Mouse (Mus musculus): ENCODE data around the gene Olfml2a. TPM values are rescaled to one million over a fixed set of nuclear protein-coding genes. Genes with fewer than 3 reads are reported as not detected.

Olfml2a gene
- 10 to 100 TPM in 2 of 4 experiments, 1 to 10 TPM in 2; 6.9 to 18.9 (median 12.6) TPM for total RNA-seq (2022)

DNA sequence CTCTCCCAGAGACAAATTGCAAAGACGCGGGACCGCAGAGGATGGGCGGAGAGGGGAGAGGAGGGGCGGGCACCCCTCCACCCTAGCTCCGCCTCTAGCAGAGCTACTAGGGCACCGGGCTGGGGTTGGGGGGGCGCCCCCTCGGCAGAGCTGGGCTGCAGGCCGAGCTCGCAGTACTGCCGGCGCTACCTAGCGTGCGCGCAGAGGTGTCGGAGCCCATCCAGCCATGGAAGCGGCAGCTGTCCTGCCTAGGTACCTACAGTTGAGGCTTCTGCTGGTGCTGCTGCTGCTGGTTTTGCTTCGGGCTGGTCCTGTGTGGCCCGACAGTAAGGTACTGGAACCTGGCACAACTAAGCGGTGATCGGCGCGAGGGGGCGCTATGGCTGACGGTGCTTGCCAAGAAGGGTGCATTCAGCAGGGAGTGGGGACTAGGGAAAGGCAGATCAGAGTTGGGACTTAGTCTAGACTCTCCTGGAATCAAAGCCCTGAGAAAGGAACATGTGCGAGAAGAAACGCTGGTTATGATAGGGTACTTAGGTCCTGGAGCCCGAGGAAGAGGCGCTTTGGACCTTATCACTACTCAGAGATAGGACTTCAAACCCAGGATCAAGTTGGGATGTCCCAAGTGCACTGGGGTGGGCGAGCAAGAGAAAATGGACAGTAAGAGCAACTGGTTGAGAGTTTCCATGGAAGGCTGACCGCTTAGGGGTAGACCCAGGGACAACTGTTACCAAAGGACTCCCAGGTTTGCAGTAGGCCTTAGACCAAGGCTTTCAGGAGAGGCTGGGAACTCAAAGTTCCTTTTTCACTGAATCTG, at the start of gene Olfml2a:
Gene Olfml2a (plus strand): TSS at position 128 of the 817 bp plus-strand sequence.
- peak; percentile 77 for DNase-seq

DNA sequence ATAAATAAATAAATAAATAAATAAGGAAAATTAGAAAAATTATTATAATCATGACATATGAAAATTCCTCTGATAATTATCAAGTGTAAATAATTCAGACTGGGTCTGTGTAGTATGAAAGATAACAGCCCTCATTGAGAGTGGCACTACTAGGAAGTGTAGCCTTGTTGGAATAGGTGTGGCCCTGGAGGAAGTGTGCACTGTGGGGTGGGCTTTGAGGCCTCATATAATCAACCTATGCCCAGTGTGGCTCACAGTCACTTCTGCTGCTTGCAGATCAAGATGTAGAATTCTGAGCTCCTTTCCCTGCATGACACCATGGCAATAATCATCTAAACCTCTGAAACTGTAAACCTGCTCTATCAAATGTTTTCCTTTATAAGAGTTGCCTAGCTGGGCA, 28.9 kb upstream of the Olfml2a start:
- no peak for DNase-seq

DNA sequence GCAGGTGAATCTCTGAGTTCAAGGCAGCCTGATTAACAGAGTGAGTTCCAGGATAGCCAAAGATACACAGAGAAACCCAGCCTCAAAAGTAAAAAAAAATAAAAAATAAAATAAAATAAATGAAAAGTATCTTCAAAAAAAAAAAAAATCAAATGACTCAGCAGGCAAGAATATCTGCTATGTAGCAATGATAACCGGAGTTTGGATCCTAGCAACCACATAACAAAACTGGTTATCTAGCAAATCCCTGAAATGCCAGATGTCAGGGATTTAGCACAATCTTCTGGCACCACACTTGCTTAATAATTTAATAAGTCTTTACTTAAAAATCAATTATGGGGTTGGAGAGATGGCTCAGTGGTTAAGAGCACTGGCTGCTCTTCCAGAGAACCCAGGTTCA, 27.5 kb upstream of the Olfml2a start:
- no peak for DNase-seq

DNA sequence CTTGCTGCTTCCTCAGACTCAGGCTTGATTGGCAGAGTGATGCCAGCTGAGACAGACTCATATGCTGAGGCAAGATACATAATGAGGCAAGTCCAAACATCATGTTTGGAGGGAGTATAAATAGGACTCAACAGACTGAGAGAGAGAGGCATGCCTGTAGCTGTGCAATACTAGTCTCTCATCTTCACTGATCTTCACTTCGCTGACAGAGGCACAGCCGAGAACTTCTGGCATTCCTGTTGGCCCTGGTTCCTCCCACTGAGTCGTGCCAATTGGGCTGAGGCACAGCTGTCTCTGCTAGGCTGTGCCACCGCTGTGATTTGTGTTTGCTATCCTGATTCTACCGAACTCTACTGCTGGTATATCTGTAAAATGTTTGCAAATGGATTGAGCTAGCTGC, 25.7 kb upstream of the Olfml2a start:
- DNase-seq = no peak

DNA sequence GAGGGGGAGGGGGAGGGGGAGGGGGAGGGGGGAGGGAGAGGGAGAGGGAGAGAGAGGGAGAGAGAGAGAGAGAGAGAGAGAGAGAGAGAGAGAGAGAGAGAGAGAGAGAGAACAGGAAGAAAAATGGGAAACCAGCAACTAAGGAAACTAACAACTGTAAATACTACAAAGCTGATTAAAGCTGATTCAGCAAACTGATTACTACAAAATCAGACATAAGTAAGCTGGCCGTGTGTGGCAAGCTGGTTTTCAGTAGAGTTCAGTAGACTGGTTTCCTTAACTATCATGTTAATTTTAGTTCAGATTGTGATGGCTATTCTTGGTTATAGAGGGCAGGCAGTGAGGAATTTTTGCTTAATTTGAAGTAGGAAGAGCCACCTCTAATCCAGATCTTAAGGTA, 23.2 kb upstream of the Olfml2a start:
- no peak for DNase-seq

DNA sequence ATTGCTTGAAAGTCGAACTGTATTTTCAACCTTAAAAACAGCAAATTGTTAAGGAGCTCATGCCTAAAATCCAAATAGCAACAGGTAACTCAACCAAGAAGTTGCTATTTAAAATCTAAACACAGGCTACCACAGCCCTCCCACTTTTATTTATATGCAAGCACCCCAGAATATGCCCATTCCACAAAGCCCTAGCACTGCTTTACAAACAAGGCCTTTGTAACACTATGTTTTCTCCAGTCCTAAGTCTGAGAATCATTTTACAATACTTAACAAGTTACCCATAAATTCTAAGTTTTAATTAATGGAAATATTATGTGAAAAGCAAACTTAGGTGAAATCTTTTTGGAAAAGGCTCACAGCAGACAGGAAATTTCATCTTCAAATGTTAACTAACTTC, 17.3 kb upstream of the Olfml2a start:
- no peak for DNase-seq

DNA sequence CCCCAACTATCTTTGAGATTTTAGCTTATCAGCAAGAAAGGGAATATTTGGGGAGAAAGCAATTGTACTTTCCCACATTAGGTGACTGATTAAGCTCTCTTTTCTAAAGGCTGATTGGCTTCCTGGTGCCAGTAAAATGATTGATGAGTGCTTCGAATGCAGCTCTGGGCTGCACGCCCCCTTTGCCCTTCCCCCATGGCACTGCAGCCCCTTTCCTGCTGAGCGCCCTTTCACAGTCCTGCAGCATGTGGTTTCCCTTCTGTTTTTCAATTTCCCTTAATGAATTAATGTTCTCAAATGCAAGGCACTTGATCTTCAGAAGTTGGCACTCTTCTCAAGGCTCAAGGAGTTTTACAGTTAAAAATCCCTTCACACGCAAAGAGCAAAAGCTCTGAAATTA, 16.8 kb upstream of the Olfml2a start:
- no peak for DNase-seq

DNA sequence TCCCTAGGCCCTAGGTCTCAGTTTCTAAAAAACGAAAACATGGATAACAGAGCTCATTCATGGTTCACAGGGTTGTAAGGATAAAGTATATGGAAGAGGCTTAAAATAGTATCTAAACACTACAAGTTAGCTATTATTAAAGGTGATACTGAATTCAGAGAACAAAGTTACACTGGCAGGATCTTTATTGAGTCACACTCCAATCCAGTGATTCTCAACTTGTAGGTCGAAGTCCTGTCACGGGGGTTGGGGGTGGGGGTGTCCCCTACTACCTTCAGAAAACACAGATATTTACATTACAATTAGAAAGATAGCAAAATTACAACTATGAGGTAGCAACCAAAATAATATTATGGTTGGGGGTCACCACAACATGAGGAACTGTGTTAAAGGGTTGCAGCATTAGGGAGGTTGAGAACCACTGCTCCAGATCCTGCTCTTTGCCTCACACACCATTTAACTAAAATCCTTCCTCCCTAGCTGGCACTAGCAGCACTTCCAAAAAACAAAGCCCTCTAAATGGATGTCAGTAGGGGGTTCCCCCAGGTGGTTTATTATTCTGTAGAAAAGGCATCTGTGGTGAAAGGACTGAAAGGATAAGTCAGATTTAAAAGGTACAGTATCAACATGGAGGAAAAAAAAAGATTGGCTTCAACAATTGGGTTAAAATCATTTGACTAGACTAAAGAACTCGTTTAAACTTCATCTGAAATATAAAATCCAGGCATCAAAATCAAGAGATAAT, 14.7 kb upstream of the Olfml2a start:
- DNase-seq = no peak

DNA sequence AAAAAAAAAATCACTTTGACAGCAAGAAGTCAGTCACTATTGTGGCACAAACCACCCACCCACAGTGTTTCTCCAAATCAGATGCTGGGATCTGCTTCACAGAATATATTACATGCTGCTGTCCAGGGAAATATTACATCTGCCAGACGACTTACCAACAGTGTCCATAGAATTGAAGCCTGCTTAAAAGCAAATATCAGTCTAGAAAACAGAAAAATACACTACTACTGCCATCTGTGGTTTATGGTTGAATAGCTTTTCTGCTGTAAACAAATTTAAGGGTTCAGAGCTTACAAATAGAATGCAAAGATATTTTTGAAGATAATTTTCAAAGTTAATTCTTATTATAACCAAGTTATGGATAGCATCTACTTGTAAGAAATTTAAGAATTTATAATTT, 10.4 kb upstream of the Olfml2a start:
- DNase-seq = no peak

DNA sequence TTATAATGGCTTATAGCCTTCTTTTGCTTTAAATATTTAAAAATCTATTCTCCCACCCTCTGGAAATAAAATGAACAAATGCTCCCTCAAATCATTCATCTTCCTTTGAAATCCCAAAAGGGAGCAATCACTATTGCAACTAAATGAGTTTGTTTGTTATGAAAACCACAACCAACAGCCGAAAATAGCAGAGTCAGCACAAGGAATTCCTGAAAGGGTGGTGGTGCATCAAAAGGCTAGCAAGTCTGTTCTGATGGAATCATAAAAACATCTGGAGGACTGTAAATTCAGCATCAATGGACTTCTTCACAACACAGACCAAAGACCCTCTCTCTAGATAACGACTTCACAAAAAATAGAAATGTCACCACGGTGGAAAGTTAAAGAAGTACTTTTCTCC, 8.3 kb upstream of the Olfml2a start:
- DNase-seq = no peak

DNA sequence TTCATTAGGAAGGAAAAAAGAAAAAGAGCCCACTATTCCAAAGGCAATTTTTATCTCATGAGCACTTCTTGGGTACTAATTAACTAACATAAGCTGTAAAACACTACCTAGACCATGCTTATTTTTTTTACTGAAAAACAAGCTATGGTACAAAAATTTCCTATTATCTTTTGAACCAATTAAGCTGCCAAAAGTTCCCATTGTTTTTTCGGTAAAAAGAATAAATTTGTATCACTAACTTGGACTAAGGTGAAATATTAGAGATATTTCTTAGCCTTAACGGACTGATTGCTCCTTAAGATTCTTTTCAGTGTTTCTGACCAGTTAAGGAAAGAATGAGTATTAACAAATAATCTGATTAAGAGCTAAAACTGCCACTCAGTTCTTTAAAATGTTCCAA, 7.9 kb upstream of the Olfml2a start:
- DNase-seq = no peak

DNA sequence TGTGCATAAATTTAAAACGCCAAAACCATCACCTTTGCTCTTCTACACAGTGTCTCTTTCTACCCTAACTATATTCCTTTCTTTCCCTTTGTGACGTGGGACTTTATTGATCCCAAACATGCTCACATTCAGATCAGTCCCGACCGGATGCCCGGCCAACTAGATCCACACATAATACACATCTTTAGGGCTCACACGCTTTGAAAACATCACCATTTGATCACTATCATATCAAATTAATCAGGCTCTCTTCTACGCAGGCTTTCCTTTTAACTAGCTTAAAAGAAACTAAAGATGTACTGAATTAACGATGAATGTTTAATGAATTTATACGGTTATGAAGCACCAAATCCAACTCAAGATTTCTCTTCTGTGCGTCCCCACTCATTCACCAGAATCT, 7.2 kb upstream of the Olfml2a start:
- DNase-seq = no peak

DNA sequence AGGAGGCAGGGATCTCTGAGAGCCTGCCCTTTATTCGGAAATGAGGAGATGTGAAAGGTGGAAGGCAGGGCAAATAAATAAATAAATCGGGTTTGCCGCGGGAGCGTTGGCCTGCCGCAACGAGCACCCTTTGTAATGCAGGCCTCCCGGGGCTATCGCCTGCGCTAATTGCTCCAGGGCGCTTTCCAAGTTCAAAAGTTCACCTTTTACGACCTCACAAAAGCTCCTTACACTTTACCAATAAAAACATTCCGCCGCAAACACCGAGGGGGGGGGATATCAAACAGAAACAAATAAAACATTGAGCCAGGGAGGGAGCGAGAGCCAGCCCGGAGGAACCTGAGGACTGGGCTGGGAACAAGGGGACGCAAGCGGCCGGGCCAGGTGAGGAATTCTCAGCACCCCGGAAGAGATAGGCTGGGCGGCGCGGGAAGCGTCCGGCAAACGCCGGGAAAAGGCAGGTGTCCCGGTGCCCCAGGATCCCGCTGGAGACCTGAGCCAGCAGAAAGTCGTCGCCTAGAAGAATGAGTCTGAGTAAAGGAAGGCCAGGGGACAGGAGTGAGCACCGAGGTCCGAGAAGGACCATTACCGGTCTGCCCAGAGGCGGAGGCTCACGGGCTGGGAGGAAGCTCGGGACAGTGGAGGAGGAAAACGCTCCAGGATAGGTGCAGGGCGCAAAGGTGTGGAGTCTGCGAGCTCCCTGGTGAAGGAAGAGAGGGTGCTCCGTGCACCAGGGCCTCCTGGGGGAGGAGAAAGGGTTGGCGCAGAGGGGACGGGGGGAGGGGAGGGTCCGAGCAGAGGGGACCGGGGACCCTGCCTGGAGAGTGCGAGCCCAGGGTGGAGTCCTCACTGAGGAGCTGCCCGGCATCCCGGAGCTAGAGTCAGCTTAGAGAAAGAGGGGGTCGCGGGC, 6.4 kb upstream of the Olfml2a start:
- DNase-seq = no peak

DNA sequence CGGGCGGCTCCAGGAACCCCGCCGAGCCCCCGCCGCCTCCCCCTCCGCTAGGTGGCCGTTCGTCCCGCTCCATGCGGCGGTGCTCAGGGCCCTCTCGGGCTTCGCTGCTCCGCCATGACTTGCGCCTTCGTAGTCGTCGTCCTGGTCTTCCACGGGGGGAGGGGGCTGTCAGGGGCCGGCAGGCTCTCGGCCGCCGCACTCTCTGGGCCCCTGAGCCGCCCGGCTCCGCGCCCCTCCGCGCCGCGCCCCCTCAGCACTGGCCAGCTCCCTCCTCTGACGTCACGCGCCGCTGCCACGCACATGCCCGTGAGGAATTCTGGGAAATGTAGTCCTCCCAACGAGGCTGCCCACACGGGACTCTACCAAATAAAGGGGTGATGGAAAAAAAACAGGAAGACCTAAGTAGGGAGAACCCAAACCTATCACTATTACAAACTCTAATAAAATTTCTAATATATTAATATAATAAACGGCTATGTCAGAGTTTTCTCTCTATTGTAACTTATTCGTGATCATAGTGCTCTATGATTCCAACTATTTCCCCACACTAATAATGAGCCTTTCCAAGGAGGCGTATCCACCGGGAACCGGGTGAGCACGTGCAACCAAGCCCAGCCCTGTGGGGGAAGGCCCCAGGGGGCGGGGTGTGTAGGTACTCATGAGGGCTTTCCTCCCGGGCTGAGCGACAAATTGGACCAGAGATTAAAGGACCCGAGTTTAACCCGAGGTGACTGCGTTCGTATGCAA, 5.5 kb upstream of the Olfml2a start:
- peak; percentile 92 for DNase-seq

DNA sequence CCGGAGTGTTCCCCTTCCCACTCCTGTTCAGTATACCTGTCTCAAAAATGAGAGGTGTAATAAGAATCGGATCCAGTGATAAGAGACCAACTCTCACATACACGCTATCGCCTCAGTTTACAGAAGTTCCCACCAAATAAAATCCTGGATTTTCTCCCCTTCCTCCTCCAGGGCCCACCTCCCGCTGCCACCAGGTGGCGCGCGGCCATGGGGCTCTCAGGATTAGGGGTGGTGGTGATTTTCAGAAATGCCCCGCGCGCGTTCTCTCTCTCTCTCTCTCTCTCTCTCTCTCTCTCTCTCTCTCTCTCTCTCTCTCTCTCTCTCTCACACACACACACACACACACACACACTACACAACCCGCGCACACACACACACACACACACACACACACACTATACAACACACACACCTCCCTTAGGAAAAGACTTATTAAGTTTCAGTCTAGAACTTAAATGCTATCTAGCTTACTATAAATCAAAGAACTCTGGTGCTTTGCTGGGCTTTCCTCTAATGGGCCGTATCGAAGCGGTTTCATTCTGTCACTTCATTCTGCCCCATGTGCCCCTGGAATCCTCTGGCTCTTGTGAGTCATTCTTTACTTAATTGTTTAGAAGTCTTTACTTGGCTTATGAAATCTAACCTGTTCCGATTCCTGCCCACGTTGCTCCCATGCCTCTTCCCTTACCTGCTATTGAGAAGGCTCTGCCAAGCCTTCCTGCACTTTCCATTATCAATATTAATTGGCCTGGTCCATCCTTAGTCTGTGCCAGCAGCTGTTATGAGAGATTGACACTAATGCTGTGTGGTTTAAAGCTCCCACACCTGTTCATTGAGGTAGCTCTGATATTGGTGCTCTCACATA, 4.4 kb upstream of the Olfml2a start, which contains the start of gene Nr6a1:
Gene Nr6a1 (minus strand): TSS at position 574 of the 865 bp plus-strand sequence.
- no peak for DNase-seq

DNA sequence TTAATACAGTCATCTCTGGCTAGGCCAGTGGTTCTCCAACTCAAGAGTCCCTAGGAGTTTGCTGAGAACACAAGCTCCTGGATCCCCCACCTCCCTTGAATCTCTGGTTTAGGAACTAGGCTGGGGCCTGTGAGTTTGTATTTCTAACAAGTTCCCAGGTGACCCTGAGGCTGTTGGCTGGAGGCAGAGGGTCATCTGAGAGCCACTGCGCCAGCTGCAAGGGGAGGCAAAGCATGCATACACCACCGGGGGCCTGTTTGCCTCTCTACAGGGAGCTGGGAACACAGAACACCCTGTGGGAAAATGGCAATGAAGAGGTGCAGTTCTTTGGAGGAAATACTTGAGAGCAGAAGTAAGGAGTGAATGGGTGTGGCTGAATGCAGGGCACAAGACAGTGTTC, 1.5 kb upstream of the Olfml2a start:
- DNase-seq = no peak

DNA sequence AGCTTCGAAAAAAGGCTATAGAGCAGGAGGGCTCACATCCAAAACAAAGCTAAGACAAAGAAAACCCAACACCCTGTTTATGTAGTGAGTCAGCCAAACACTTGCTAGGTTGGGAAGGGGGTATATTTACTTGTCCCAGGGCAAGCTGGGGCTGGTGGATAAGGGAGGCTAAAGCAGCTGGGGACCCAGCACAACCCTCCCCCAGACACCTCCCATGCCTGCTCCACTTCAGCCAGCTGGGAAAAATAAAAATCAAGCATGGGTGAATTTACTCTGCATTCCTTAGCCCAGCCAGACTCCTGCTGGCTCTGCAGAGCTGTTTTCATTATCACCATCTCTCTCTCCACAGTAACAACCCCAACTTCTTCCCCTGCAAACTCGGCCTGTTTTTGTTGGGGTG, 2.2 kb downstream of the Olfml2a start:
- no peak for DNase-seq

DNA sequence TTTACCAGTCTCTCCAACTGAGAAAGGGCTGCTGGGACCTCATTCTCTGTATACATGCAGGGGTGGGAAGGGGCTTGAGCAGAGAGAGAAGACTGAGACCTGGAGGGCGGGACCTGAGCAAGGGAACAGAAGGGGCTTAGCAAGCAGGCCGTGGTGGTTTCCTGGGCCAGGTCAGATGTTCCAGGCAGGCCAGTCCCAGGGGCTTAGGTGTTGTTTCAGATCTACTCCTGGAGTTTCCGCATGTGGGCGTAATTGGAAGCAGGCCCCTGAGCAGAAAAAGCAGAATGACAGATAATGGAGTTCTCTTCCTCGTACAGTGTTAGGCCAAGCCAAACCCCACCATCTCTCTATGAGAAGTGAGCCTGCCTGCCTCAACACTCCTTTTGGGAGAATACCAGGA, 3.2 kb downstream of the Olfml2a start:
- no peak for DNase-seq

DNA sequence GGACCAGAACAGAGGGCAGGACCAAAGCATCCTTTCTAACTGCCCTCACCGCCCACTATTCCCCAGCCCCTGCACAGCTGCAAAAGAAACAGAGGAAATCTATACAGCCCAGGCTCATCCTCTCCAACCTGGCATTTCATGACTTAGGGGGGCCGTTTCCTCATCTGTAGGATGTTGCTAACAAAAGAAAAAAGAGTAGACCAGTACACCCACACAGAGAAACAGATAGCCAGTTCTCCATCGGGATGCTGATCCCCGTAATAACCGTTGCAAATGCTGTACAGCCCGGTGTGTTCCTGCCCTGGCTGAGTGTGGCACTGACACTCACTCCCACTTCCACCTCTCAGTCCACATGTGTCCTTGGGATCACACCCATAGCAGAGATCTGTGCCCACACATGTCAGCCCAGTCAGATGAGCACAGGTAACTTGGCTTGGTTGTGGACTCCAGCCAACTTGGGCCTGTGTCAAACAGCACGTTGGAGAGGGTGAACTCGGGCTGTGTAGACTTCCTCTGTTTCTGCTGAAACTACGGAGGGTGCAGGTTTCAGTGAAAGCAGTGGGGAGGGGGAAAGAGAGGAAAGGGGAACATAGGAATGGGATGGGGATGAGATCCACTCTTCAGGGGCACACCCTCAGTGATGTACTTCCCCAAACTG, 5.1 kb downstream of the Olfml2a start:
- no peak for DNase-seq

DNA sequence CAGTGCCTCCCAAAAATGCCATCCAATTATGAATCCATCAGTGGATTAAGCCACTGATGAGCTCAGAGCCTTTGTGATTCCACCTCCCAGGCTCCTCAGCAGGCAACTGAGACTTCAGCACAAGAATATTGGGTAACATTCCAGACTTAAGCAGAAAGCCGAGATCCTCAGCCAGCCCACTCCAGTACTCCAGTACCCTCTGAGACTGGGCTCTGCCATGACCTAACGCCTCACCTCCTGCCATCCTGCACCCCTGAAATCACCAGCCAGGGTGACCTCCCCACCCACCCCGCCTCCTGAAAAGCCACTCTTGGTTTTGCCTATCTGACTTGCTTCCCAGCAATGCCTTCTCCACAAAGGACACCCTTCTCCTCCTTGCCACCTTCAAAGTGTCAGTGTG, 5.6 kb downstream of the Olfml2a start:
- no peak for DNase-seq

DNA sequence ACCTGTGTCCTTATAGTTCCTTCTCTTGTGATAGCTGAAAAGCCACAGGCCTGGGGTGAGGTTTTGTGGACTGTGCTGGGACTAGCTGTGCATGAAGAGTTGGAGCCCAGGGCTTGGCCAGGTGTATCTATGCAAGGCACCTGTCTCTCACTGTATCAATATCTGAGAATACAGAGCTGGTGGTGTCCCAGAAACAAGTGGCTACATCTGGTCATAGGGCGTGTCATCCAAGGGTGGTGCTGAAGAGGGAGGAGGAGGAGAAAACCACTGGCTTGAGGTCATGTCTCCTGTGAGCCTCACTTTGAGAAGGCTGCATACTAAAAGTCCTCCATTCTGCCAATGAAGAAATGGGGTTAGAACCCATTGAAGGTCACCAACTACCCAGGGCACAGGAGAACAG, 6.2 kb downstream of the Olfml2a start:
- DNase-seq = no peak

All from adrenal gland, adult 8-10 months (tissue).